Mouse (Mus musculus) heart, adult 18-20 months (tissue): ENCODE data around the gene Eef2. TPM values are rescaled to one million over a fixed set of nuclear protein-coding genes. Genes with fewer than 3 reads are reported as not detected.
"Not testable (repeated sequence)": the region's sequence is repeated elsewhere in the genome, so short reads cannot be mapped to it uniquely, and the experiment has no call there.

Source experiments
- DNase-seq, 2 experiments: peaks; one replicate each; pipeline ENCODE4 v3.0.0; 2021 to 2022; ENCODE audit warnings: mixed read lengths in 1 of 2
- total RNA-seq, 2 experiments: library from RNA; stranded (reverse); gene quantifications; 2 replicates each; pipeline ENCODE4 v1.2.3; 2021

Eef2 gene
- total RNA-seq, 2 experiments from 2014 or later, result 1,062 to 1,185 TPM

DNA sequence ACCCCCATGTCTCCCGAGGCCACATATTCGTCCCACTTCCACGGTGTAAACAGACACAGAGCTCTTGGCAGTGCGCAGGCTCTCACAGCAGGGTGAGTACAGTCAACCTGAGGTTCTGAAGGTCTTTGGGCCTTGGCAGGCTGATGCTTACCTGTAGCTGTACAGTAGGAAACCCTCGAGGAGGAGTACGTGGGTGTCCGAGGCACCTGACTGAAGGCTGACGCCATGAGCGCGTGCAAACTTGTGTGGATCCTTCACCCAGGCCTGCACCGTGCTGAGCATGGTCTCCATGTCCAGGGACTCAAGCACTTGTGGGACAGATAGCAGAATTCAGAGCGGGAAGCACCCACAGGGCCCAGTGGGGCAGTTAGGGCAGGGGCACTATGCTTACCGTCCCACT, 23.7 kb downstream of the Eef2 start:
- DNase-seq, result peak in 1 of 2 experiments; percentile 22

- DNase-seq, result peak in 1 of 2 experiments; percentile 25
Observed at GRCm38 (mm10) chr10:81200605-81201287, 24.3 kb downstream of the Eef2 start.

- peak; percentile 72 to 74 for DNase-seq
Observed at GRCm38 (mm10) chr10:81201807-81202758, 25.7 kb downstream of the Eef2 start, which contains the start of gene Nmrk2. TSS of gene Nmrk2 (minus strand) at chr10:81202051.

- DNase-seq, result peak in 1 of 2 experiments; percentile 43
Observed at GRCm38 (mm10) chr10:81202978-81203720, 26.7 kb downstream of the Eef2 start.

DNA sequence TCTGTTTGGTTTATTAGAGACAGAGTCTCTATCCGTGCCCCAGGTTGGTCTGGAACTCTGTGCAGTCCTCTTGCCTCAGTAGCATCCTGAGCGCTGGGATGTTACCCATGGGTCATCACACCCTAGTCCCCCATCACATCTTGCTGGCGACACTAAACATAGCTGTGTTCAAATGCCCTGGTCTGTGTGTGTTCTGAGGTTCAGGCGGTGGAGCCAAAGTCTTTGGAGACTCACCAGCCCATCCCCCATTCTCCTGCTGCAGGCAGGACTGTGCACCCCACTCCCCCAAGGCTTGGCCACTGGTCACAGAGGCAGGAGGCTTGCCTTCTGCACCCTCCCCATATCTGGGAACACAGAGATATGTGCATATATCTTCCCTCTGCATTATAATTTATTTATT, 27.7 kb downstream of the Eef2 start:
- no peak for DNase-seq

GRCm38 (mm10) chr10:81210154-81210553, 33.7 kb downstream of the Eef2 start:
- DNase-seq, result no peak

GRCm38 (mm10) chr10:81216260-81216659, 39.8 kb downstream of the Eef2 start:
- no peak for DNase-seq

GRCm38 (mm10) chr10:81216810-81217209, 40.4 kb downstream of the Eef2 start:
- no peak for DNase-seq

DNA sequence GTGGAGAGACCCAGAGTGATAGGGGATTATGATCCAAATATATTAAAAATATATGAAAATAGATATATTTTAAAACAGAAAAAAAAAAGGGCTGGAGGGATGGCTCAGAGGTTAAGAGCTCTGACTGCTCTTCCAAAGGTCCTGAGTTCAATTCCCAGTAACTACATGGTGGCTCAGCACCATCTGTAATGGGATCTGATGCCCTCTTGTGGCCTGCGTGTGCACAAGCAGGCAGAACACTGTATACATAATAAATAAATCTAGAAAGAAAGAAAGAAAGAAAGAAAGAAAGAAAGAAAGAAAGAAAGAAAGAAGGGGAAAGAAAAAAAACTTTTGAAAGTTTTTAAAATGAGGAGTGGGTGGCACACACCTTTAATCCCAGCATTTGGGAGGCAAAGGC, 40.8 kb downstream of the Eef2 start:
- DNase-seq, result peak in 1 of 2 experiments; percentile 57

DNA sequence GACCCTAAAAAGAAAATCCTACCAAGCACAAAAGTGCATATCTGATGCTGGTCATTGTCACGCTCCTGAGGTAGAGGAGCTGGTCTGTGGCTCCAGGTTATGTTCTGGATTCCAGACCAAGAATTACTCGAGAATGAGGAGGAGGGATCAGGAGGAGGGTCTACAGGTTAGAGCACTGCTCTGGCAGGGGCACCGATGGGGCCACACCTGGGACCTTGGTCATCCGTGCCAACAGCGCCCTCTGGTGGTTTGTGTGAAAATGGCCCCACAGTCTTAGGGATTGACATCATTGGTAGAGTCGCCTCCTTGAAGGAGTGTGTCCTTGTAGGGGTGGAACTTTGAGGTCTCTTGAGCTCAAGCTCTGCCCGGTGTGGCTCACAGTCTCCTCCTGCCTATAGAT, 41.5 kb downstream of the Eef2 start:
- DNase-seq, result peak; percentile 61 to 87

GRCm38 (mm10) chr10:81221402-81222015, 45.1 kb downstream of the Eef2 start:
- DNase-seq, result no peak

GRCm38 (mm10) chr10:81223731-81224130, 47.3 kb downstream of the Eef2 start:
- DNase-seq, result not testable (repeated sequence)

DNA sequence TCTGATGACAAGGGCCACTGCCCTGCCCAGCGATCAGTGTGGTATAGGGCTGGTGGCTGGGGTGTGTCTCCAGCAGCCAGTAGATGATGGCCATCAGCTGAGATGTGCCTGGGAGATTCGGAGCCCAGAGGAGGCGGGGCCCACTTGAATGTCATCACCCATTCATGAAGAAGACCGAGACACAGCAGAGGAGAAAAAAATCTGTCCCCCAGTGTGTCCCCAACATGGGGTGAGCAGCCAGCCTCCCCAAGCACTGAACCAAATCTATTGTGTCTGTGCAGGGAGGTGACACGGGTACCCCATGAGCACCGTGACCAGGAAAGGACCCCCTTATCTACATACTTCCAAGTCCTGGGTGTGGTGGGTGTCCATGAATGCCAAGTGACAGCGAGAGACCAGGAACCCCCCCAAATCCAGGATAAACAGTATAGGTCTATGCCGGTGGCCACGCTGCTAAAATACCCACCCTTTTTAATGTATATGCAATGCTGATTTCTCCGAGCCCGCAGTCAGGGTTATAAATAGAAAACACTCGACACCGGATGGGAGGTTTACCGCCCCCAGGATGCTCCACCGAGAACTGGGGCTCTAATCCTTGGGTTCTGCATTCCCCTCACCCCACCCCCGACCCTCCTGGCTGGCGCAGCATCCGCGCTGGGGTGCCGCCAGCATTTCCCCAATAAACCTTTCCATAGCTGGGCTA, 53.5 kb downstream of the Eef2 start:
- no peak for DNase-seq

GRCm38 (mm10) chr10:81230438-81231332, 54.3 kb downstream of the Eef2 start, which contains the start of gene Atcay:
TSS of gene Atcay (minus strand) at chr10:81230833.
- DNase-seq, result no peak

DNA sequence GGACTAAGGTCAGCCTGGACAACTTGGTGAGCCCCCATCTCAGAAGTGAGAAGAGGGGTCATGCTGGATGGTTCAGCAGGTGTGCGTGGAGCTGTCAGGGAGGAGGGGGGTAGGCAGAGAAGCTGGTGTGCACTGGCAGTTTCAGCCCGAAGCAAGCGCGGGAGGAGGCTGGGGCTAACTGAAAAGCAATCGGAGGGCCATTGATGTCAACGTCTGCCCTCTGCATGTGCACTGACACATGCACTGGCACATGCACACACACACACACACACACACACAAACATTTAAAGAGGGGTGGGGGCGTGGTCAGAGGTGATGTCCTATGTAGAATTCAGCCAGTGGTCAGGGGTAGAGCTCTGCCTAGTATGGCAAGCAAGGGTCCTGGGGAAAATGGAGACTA, 55.0 kb downstream of the Eef2 start:
- no peak for DNase-seq

Other genes with a start within 250 kb of the Eef2 start
- 10 to 100 TPM; 14.9 to 19.0 TPM for gene Gadd45b, start 246.6 kb upstream of the Eef2 start, total RNA-seq
- gene Gng7, start 161.7 kb upstream of the Eef2 start, total RNA-seq, result 1 to 10 TPM in 1 of 2 experiments, under 1 TPM in 1; 0.82 to 1.3 TPM
- not detected for gene Diras1, start 151.0 kb upstream of the Eef2 start, total RNA-seq
- 10 to 100 TPM; 12.8 to 14.2 TPM for gene Slc39a3, start 139.2 kb upstream of the Eef2 start, total RNA-seq
- 100 to 1,000 TPM in 1 of 2 experiments, 10 to 100 TPM in 1; 99.5 to 102 TPM for gene Sgta, start 116.5 kb upstream of the Eef2 start, total RNA-seq
- gene Thop1, start 106.6 kb upstream of the Eef2 start, total RNA-seq, result 10 to 100 TPM; 12.8 to 14.8 TPM
- gene Creb3l3, start 77.8 kb upstream of the Eef2 start, total RNA-seq, result under 1 TPM; 0.31 to 0.74 TPM
- 100 to 1,000 TPM; 118 to 132 TPM for gene Map2k2, start 70.7 kb upstream of the Eef2 start, total RNA-seq
- gene Zbtb7a, start 41.4 kb upstream of the Eef2 start, total RNA-seq, result 10 to 100 TPM; 33.8 to 34.9 TPM
- 10 to 100 TPM; 16.5 to 16.9 TPM for gene Pias4, start 8.7 kb upstream of the Eef2 start, total RNA-seq
- gene Dapk3, start 6.4 kb downstream of the Eef2 start, total RNA-seq, result 10 to 100 TPM; 29.9 to 34.5 TPM
- gene 4930442H23Rik, start 7.2 kb downstream of the Eef2 start, total RNA-seq, result not detected
- 1 to 10 TPM; 7.1 to 8.8 TPM for gene Nmrk2, start 25.4 kb downstream of the Eef2 start, total RNA-seq
- not detected for gene Atcay, start 54.2 kb downstream of the Eef2 start, total RNA-seq
- 1 to 10 TPM; 2.3 to 2.5 TPM for gene Zfr2, start 56.5 kb downstream of the Eef2 start, total RNA-seq
- gene Matk, start 76.3 kb downstream of the Eef2 start, total RNA-seq, result under 1 TPM; 0.42 to 0.87 TPM
- 10 to 100 TPM; 85.7 to 89.6 TPM for gene Mrpl54, start 90.3 kb downstream of the Eef2 start, total RNA-seq
- 100 to 1,000 TPM in 1 of 2 experiments, 10 to 100 TPM in 1; 85.9 to 110 TPM for gene Apba3, start 90.3 kb downstream of the Eef2 start, total RNA-seq
- under 1 TPM in 1 of 2 experiments, not detected in 1; 0.87 TPM for gene Tjp3, start 115.0 kb downstream of the Eef2 start, total RNA-seq
- 10 to 100 TPM; 23.1 to 25.6 TPM for gene Pip5k1c, start 116.3 kb downstream of the Eef2 start, total RNA-seq
- 10 to 100 TPM; 14.6 to 15.8 TPM for gene Cactin, start 144.5 kb downstream of the Eef2 start, total RNA-seq
- gene Tbxa2r, start 152.1 kb downstream of the Eef2 start, total RNA-seq, result 1 to 10 TPM; 2.5 to 2.7 TPM
- gene Gipc3, start 166.6 kb downstream of the Eef2 start, total RNA-seq, result 1 to 10 TPM; 3.4 to 4.7 TPM
- 10 to 100 TPM; 57.1 to 62.2 TPM for gene Hmg20b, start 173.8 kb downstream of the Eef2 start, total RNA-seq
- gene Mfsd12, start 180.9 kb downstream of the Eef2 start, total RNA-seq, result 10 to 100 TPM; 11.0 to 12.7 TPM
- under 1 TPM; 0.45 to 0.51 TPM for gene 4930404N11Rik, start 189.2 kb downstream of the Eef2 start, total RNA-seq
- 10 to 100 TPM; 27.6 to 35.6 TPM for gene Fzr1, start 201.9 kb downstream of the Eef2 start, total RNA-seq
- gene Dohh, start 207.8 kb downstream of the Eef2 start, total RNA-seq, result 10 to 100 TPM; 49.9 to 59.6 TPM
- gene Gm48551, start 207.8 kb downstream of the Eef2 start, total RNA-seq, result 1 to 10 TPM in 1 of 2 experiments, under 1 TPM in 1; 0.65 to 2.3 TPM
- gene Gm48552, start 212.4 kb downstream of the Eef2 start, total RNA-seq, result under 1 TPM in 1 of 2 experiments, not detected in 1; 0.51 TPM
- gene Smim24, start 216.4 kb downstream of the Eef2 start, total RNA-seq, result 1 to 10 TPM; 1.9 to 2.2 TPM